Mouse (Mus musculus) CD4-positive, CD25-positive, alpha-beta regulatory T cell, adult 9 weeks (primary cell): ENCODE data around the gene Gm29666. TPM values are rescaled to one million over a fixed set of nuclear protein-coding genes. Genes with fewer than 3 reads are reported as not detected.

Source experiments
- polyA plus RNA-seq: library from polyadenylated mRNA; unstranded; fragments of 100-300 nt; shearing (Covaris generic); gene quantifications from one replicate; pipeline ENCODE4 v1.2.1, GENCODE M21; 2017

Gene Gm29666
- polyA plus RNA-seq: 0.45 TPM

DNA sequence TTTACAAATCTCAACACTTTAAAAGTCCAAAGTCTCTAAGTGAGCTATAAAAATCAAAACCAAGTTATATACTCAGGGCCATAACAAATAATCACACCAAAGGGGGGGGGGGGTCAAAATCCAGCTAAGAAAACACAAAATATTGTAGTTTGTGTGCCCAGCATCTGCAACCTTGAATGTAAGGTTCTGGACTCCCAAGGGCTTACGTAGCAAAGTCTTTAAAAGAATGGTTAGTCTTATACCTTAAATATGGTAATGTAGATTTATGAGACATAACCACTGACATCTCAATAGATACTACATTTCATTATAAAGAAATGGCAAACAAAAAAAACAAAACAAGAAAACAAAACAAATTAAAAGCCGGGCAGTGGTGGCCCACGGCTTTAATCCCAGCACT is at the start of gene Gm29666:
Gm29666 (minus strand) TSS at position 101 of the 400 bp plus-strand sequence.

DNA sequence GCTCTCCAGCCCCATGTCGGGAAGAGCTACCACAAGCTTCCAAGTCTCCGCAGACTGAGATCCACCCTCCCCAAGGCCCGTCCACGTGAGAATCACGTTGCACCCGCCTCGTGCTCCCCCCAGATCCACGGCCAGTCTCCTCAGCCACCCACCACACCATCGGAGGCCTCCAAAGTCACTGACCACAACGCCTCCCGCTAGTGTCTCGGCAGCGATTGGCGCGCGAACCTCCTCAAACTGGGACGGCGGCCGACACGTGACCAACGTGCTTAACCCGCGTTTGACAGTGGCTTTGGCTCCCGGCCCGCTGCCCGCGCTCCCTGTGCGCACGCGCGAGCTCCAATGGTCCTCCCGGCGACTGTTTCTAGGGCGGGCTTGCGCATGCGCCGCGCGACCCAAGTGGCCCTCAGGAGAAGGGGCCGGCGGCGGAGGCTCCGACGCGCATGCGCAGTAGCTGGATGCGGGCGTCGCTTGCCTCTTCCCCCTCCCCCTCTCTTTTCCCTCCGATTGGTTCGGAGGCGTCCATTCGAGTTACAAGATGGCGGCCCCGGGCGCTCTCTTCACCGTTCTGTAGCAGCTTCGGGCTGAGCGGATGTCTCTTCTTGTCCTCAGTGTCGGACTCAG is 3.2 kb upstream of the Gm29666 start, which contains the start of gene Nup50:
Nup50 (plus strand) TSS at position 528 of the 624 bp plus-strand sequence.

Other genes with a start within 250 kb of the Gm29666 start
- not detected for gene Arhgap8, start 200.0 kb downstream of the Gm29666 start, polyA plus RNA-seq
- gene Phf21b, start 64.0 kb downstream of the Gm29666 start, polyA plus RNA-seq: 0.31 TPM
- gene Nup50, start 3.4 kb upstream of the Gm29666 start, polyA plus RNA-seq: 25.6 TPM
- gene 5031439G07Rik, start 68.5 kb upstream of the Gm29666 start, polyA plus RNA-seq: 1.5 TPM
- gene Upk3a, start 97.1 kb upstream of the Gm29666 start, polyA plus RNA-seq: not detected
- gene Fam118a, start 108.9 kb upstream of the Gm29666 start, polyA plus RNA-seq: 47.9 TPM
- gene Smc1b, start 211.9 kb upstream of the Gm29666 start, polyA plus RNA-seq: 0.15 TPM
- gene Ribc2, start 212.0 kb upstream of the Gm29666 start, polyA plus RNA-seq: not detected